In the genomic region with DNA sequence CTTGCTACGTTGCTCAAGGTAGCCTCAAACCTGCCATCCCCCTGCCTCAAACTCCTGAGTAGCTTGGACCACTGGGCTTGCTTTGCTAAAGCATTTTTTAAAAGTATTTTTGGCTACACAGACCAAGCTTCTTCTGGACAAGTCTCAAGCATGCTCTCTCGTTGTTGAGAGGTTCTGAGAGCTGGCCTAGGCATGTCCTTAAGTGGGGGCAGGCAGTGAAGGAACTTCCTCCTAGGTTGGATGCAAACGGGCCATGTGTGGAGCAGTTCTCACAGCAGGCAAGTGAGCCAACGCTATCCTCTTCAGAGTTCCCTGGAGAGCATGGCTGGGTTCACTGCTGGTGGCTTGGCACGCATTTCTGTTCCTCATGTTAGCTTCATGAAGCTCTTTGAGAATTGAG, we compare ENCODE assay signal across 32 mouse cellular contexts. TPM values are rescaled to one million over a fixed set of nuclear protein-coding genes. Genes with fewer than 3 reads are reported as not detected.
DNase-seq lines count a peak whose midpoint lies in the region; ATAC-seq and TF ChIP-seq lines count a peak whose summit lies in the region.
"Had no signal": no experiment of that assay in that cellular context is flagged by ENCODE, and none has a peak within 500 bp of the region (broad histone marks: within the 10 kb centered on the region; RNA-seq: fewer than 3 reads in every experiment).

No protein-coding gene starts in this region.

- in situ Hi-C loops in CH12.LX (cut with MboI; ENCODE audit: low pct_ligation_motif_present, low pct_unique_long_range_greater_than_20kb, low sequenced_read_pairs): no loop called here

- H3K27ac ChIP-seq in heart, embryonic 11.5 days (ENCODE audit: low read depth, low read length): no peak overlapping the region
- H3K27ac ChIP-seq in CH12.LX (ENCODE audit: insufficient read depth, low read depth): no peak overlapping the region
- H3K27ac ChIP-seq: embryonic facial prominence, embryonic 13.5 days; forebrain, embryonic 10.5 days; forebrain, embryonic 15.5 days; hindbrain, embryonic 14.5 days; kidney, embryonic 15.5 days; left cerebral cortex, adult 2 months; limb, embryonic 12.5 days; midbrain, embryonic 10.5 days; neural tube, embryonic 12.5 days had no signal

- H3K4me3 ChIP-seq in heart, embryonic 11.5 days (ENCODE audit: low read depth, low read length): no peak overlapping the region
- H3K4me3 ChIP-seq in CH12.LX (replicated peaks in 1 of 3; ENCODE audit: low read depth in 2 of 3, low read length in 2 of 3, poor library complexity in 1 of 3): no peak overlapping the region
- H3K4me3 ChIP-seq: embryonic facial prominence, embryonic 13.5 days; forebrain, embryonic 10.5 days; forebrain, embryonic 15.5 days; heart, embryonic 12.5 days; kidney, embryonic 15.5 days; left cerebral cortex, adult 2 months; limb, embryonic 12.5 days; midbrain, embryonic 10.5 days; myocyte; neural tube, embryonic 12.5 days had no signal

- no peak for TF ChIP-seq RAD21 in CH12.LX (IDR thresholded peaks at IDR 0.05; ENCODE audit: low read depth, low read length)

- peak; percentile 88 for DNase-seq in heart, adult 11 months
- peak; percentile 25 for DNase-seq in CH12.LX (ENCODE audit: extremely low read depth)
- DNase-seq in lung, adult 18-20 months: peak; percentile 62 to 74
- DNase-seq in lung, postnatal 14 days: peak; percentile 29
- DNase-seq in right cerebral cortex, postnatal 25 days: no peak
- no peak for DNase-seq in adrenal gland, postnatal 4 days (ENCODE audit: low spot score in 2 of 2)
- DNase-seq: adrenal gland, postnatal 36 days; cerebellum, adult 11 months; cerebellum, adult 9-10 months; gastrocnemius, postnatal 10 days; heart, postnatal 4 days; kidney, adult 18-20 months; kidney, postnatal 25 days; liver, postnatal 0 days; thymus, adult 2 months; thymus, postnatal 4 days had no signal

- no peaks in the 10 kb centered on the region for H3K4me1 ChIP-seq in heart, embryonic 11.5 days (ENCODE audit: control insufficient read depth, insufficient read depth, low read length)
- H3K4me1 ChIP-seq in CH12.LX (ENCODE audit: control insufficient read depth in 1 of 2, insufficient read depth in 2 of 2): peaks cover 8 to 13% of the 10 kb centered on the region in 2 experiments; a peak in 3 of 4 replicates
- H3K4me1 ChIP-seq: embryonic facial prominence, embryonic 13.5 days; forebrain, embryonic 10.5 days; forebrain, embryonic 15.5 days; kidney, embryonic 15.5 days; limb, embryonic 12.5 days; midbrain, embryonic 10.5 days; neural tube, embryonic 12.5 days had no signal

- no peak for ATAC-seq in heart, embryonic 11.5 days (replicated peaks; ENCODE audit: insufficient number of reproducible peaks, low FRiP score, low TSS enrichment)
- ATAC-seq in monocyte, adult 5-6 weeks (replicated peaks; ENCODE audit: insufficient number of reproducible peaks, low FRiP score, low TSS enrichment, poor library complexity, severe bottlenecking): no peak
- ATAC-seq: forebrain, embryonic 15.5 days; liver, postnatal 0 days; midbrain, embryonic 16.5 days had no signal

- no peaks in the 10 kb centered on the region for H3K79me2 ChIP-seq in CH12.LX (replicated peaks; ENCODE audit: control insufficient read depth, extremely low read depth, insufficient read depth, poor library complexity, severe bottlenecking)

- dilution Hi-C loops in CH12.LX (cut with MboI; ENCODE audit: extremely low pct_ligation_motif_present, extremely low pct_unique_long_range_greater_than_20kb, low sequenced_read_pairs): no loop called here

- WGBS in heart, embryonic 11.5 days (ENCODE audit: insufficient replicate concordance): 61% methylated on average over 5 of the region's 5 CpGs

- no peak for TF ChIP-seq POLR2A in CH12.LX (IDR thresholded peaks at IDR 0.05; ENCODE audit: low read depth, low read length)

- TF ChIP-seq EP300 in CH12.LX (IDR thresholded peaks at IDR 0.05; ENCODE audit: low read length): no peak

- no peak overlapping the region for H3K4me2 ChIP-seq in heart, embryonic 11.5 days
- H3K4me2 ChIP-seq in CH12.LX (ENCODE audit: insufficient read depth, low read depth, poor library complexity, severe bottlenecking): no peak overlapping the region
- H3K4me2 ChIP-seq: embryonic facial prominence, embryonic 13.5 days; forebrain, embryonic 15.5 days; heart, embryonic 12.5 days; hindbrain, embryonic 14.5 days; kidney, embryonic 15.5 days; limb, embryonic 12.5 days; neural tube, embryonic 12.5 days had no signal

- H3K9me3 ChIP-seq in heart, embryonic 11.5 days (replicated peaks; ENCODE audit: control insufficient read depth, low read length): no peaks in the 10 kb centered on the region
- peaks cover 2% of the 10 kb centered on the region for H3K9me3 ChIP-seq in CH12.LX (replicated peaks; ENCODE audit: low read length)
- H3K9me3 ChIP-seq: embryonic facial prominence, embryonic 13.5 days; forebrain, embryonic 15.5 days; kidney, embryonic 15.5 days; limb, embryonic 12.5 days; midbrain, embryonic 10.5 days; neural tube, embryonic 12.5 days had no signal

- H3K9ac ChIP-seq in heart, embryonic 11.5 days (ENCODE audit: low read depth, low read length): no peak overlapping the region
- no peak overlapping the region for H3K9ac ChIP-seq in CH12.LX (ENCODE audit: insufficient read depth, low read depth)
- H3K9ac ChIP-seq: embryonic facial prominence, embryonic 13.5 days; forebrain, embryonic 15.5 days; heart, embryonic 12.5 days; hindbrain, embryonic 14.5 days; kidney, embryonic 15.5 days; limb, embryonic 12.5 days; liver, postnatal 0 days; neural tube, embryonic 12.5 days had no signal

- no peaks in the 10 kb centered on the region for H3K36me3 ChIP-seq in heart, embryonic 11.5 days (ENCODE audit: control insufficient read depth, insufficient read depth, low read length)
- no peaks in the 10 kb centered on the region for H3K36me3 ChIP-seq in CH12.LX (replicated peaks in 1 of 2; ENCODE audit: control insufficient read depth in 1 of 2, insufficient read depth in 1 of 2, low read length in 1 of 2)
- H3K36me3 ChIP-seq: embryonic facial prominence, embryonic 13.5 days; forebrain, embryonic 10.5 days; forebrain, embryonic 15.5 days; heart, embryonic 12.5 days; kidney, embryonic 15.5 days; limb, embryonic 12.5 days; midbrain, embryonic 10.5 days; neural tube, embryonic 12.5 days had no signal

- no peak for TF ChIP-seq CTCF in CH12.LX (conservative IDR thresholded peaks at IDR 0.05 in 1 of 2, IDR thresholded peaks at IDR 0.05 in 1 of 2; ENCODE audit: low read depth in 2 of 2, low read length in 2 of 2)

- H3K27me3 ChIP-seq in heart, embryonic 11.5 days (ENCODE audit: control insufficient read depth, insufficient read depth, low read length): no peaks in the 10 kb centered on the region
- H3K27me3 ChIP-seq in CH12.LX (replicated peaks): no peaks in the 10 kb centered on the region
- H3K27me3 ChIP-seq: embryonic facial prominence, embryonic 13.5 days; forebrain, embryonic 15.5 days; heart, embryonic 12.5 days; kidney, embryonic 15.5 days; limb, embryonic 12.5 days; neural tube, embryonic 12.5 days had no signal

TF ChIP-seq in CH12.LX, 34 proteins besides CTCF, POLR2A, EP300 and RAD21:
- TF ChIP-seq RCOR1 (conservative IDR thresholded peaks at IDR 0.05; ENCODE audit: low read depth, low read length): no peak
- peak; percentile 31; the same call in 1 of the 2 replicates for TF ChIP-seq MEF2A (IDR thresholded peaks at IDR 0.05; ENCODE audit: borderline replicate concordance, low read depth, low read length)
- TF ChIP-seq ZMIZ1 (IDR thresholded peaks at IDR 0.05; ENCODE audit: low read depth, low read length): no peak
- no peak for TF ChIP-seq USF1 (IDR thresholded peaks at IDR 0.05; ENCODE audit: low read depth, low read length)
- no peak for TF ChIP-seq JUN (IDR thresholded peaks at IDR 0.05; ENCODE audit: insufficient read depth, low read depth, low read length)
- TF ChIP-seq CHD2 (IDR thresholded peaks at IDR 0.05; ENCODE audit: low read length): no peak; the same call in 1 of the 2 replicates
- no peak for TF ChIP-seq POLR2AphosphoS2 (IDR thresholded peaks at IDR 0.05; ENCODE audit: low read depth, low read length)
- no peak for TF ChIP-seq TBP (conservative IDR thresholded peaks at IDR 0.05; ENCODE audit: low read depth, low read length)
- no peak for TF ChIP-seq ZC3H11A (IDR thresholded peaks at IDR 0.05; ENCODE audit: low read depth, low read length)
- no peak for TF ChIP-seq IRF4 (IDR thresholded peaks at IDR 0.05; ENCODE audit: low read depth, low read length)
- TF ChIP-seq GABPA (IDR thresholded peaks at IDR 0.05; ENCODE audit: insufficient replicate concordance, low read depth, low read length): no peak
- no peak for TF ChIP-seq CHD1 (IDR thresholded peaks at IDR 0.05; ENCODE audit: low read depth, low read length)
- no peak for TF ChIP-seq HCFC1 (IDR thresholded peaks at IDR 0.05; ENCODE audit: low read depth, low read length)
- no peak for TF ChIP-seq ZKSCAN1 (IDR thresholded peaks at IDR 0.05; ENCODE audit: borderline replicate concordance, low read depth, low read length)
- TF ChIP-seq ETS1 (conservative IDR thresholded peaks at IDR 0.05; ENCODE audit: low read depth, low read length): no peak
- 0 out of 2 replicates have a peak, but pooled peaks have one; percentile 29 for TF ChIP-seq MAX (IDR thresholded peaks at IDR 0.05; ENCODE audit: low read length)
- TF ChIP-seq TCF12 (IDR thresholded peaks at IDR 0.05; ENCODE audit: low read depth, low read length): peak; percentile 20; the same call in 1 of the 2 replicates
- no peak for TF ChIP-seq E2F4 (IDR thresholded peaks at IDR 0.05; ENCODE audit: insufficient replicate concordance, low read depth, low read length)
- no peak for TF ChIP-seq SIN3A (IDR thresholded peaks at IDR 0.05; ENCODE audit: low read length)

RNA-seq across cellular contexts. Expression of gene Lamc1, which starts 34.5 kb away (rescaled TPM):
- 87.6 and 98.2 TPM in 2 replicates for polyA plus RNA-seq in heart, embryonic 11.5 days (2014; fragmentation: Nextera tagmentation; extraction: Ambion mirVana)
- 9.4 and 10.5 TPM in 2 replicates for total RNA-seq in CH12.LX (2012; rRNA removed)
- total RNA-seq in CH12.LX (2014; rRNA removed): 4.1 and 5.7 TPM in 2 replicates
- 13.1 and 16.7 TPM in 2 replicates for polyA plus RNA-seq in CH12.LX (2012; ENCODE audit: insufficient read length, low read depth)
- 100 to 1,000 TPM; 186 to 227 TPM for total RNA-seq in adrenal gland, postnatal 4 days (2021)
- 0.67 to 4.7 TPM (median 1.4 TPM) in 3 replicates for total RNA-seq in monocyte, adult 5-6 weeks (2017)

RNA-seq across cellular contexts. Expression of gene Shcbp1l, which starts 57.9 kb away (rescaled TPM):
- 0.21 TPM in 1 of 2 replicates, not detected in the other for polyA plus RNA-seq in heart, embryonic 11.5 days (2014; fragmentation: Nextera tagmentation; extraction: Ambion mirVana)
- total RNA-seq in CH12.LX (2012; rRNA removed) (0.46 and 0.59 TPM in 2 replicates), CH12.LX (2014; rRNA removed) (not detected in 2 replicates)
- 0.93 and 1.6 TPM in 2 replicates for polyA plus RNA-seq in CH12.LX (2012; ENCODE audit: insufficient read length, low read depth)
- total RNA-seq in adrenal gland, postnatal 4 days (2021): 1 to 10 TPM in 1 of 2 experiments, under 1 TPM in 1; 0.67 to 1.2 TPM
- 0.64 to 1.1 TPM in 2 of 3 replicates, not detected in the other for total RNA-seq in monocyte, adult 5-6 weeks (2017)
- total RNA-seq: gastrocnemius, postnatal 10 days; heart, postnatal 4 days; liver, adult 2 months had no signal
- polyA plus RNA-seq: heart, postnatal 0 days; liver, adult 2 months; myocyte had no signal

Comparison
In these comparisons a context has a peak if more than half of its experiments do, and no peak if none do; other contexts are left out.
1. DNase-seq: peak in heart, adult 11 months (single experiment), CH12.LX (single experiment), lung, adult 18-20 months (2 of 2) and lung, postnatal 14 days (single experiment); none in right cerebral cortex, postnatal 25 days (single experiment) and adrenal gland, postnatal 4 days (0 of 2).
2. RNA of gene Lamc1, which starts 34.5 kb away (total RNA-seq): 186 to 227 TPM in adrenal gland, postnatal 4 days; 4.1 to 10.5 TPM in CH12.LX and 0.67 to 4.7 TPM in monocyte, adult 5-6 weeks; every median in the first group is over 10 times any median in the second.